Mouse (Mus musculus): ENCODE results near the gene Erlec1. TPM values are rescaled to one million over a fixed set of nuclear protein-coding genes. Genes with fewer than 3 reads are reported as not detected.

The Erlec1 gene
- polyA plus RNA-seq, 1 experiment from 2014 or later = 18.4 TPM

- Histone ChIP-seq H3K9me3 (replicated peaks; ENCODE audit: low read length) (no peaks in the 10 kb centered on the region), H3K27me3 (ENCODE audit: insufficient read depth, low read length) (no peaks in the 10 kb centered on the region), H3K9ac (ENCODE audit: low read depth, low read length) (peak overlapping the region; percentile 68; the same call in 1 of the 2 replicates), H3K36me3 (ENCODE audit: insufficient read depth, low read length) (no peaks in the 10 kb centered on the region), H3K4me1 (replicated peaks; ENCODE audit: insufficient read depth, low read length) (no peaks in the 10 kb centered on the region; the same call in 1 of the 2 replicates), H3K4me3 (replicated peaks; ENCODE audit: low read depth, low read length) (peak overlapping the region; percentile 50), H3K27ac (peak overlapping the region; percentile 19), H3K4me2 (ENCODE audit: low read length) (peak overlapping the region; percentile 63)
- DNase-seq (ENCODE audit: low spot score) = no peak
- 2% methylated on average over 2 of the region's 2 CpGs for WGBS
- no peak for TF ChIP-seq CTCF (IDR thresholded peaks at IDR 0.05; ENCODE audit: low read depth)
- peak; percentile 60 for ATAC-seq (replicated peaks; ENCODE audit: low FRiP score, low read depth)
Observed at GRCm38 (mm10) chr11:30986625-30987017, 32.5 kb upstream of the Erlec1 start.

- under 1% methylated on average over 22 of the region's 22 CpGs for whole genome bisulfite sequencing
Observed at GRCm38 (mm10) chr11:30985877-30986624, 31.9 kb upstream of the Erlec1 start, which contains the start of gene Chac2. Gene Chac2 (minus strand): TSS chr11:30986350.

DNA sequence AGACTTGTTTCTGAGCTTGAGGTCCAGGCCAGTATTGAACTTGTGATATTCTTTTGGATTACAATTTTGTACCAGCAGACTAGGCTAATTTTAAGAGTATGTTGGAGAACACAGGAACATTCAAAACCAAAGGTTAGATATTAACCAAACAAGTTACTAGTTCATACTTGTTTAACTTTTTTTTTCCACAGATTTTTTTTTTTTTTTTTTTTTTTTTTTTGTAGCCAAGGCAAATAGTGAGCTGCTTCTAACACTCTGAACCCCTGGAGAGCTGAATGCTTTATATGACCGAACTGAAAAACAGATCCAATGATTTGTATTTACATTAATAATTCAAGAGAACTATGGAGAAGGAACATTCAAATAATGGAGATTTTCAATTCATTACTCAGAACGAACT lies 31.1 kb upstream of the Erlec1 start:
- TF ChIP-seq CTCF (IDR thresholded peaks at IDR 0.05; ENCODE audit: low read depth) = no peak
- Histone ChIP-seq H3K36me3 (ENCODE audit: insufficient read depth, low read length) (no peaks in the 10 kb centered on the region), H3K4me2 (ENCODE audit: low read length) (peak overlapping the region; percentile 63; the same call in 1 of the 2 replicates), H3K9ac (ENCODE audit: low read depth, low read length) (no peak overlapping the region), H3K4me1 (replicated peaks; ENCODE audit: insufficient read depth, low read length) (no peaks in the 10 kb centered on the region; the same call in 1 of the 2 replicates), H3K27ac (no peak overlapping the region), H3K9me3 (replicated peaks; ENCODE audit: low read length) (no peaks in the 10 kb centered on the region), H3K4me3 (replicated peaks; ENCODE audit: low read depth, low read length) (peak overlapping the region; percentile 50), H3K27me3 (ENCODE audit: insufficient read depth, low read length) (no peaks in the 10 kb centered on the region)
- no peak for DNase-seq (ENCODE audit: low spot score)
- no peak for ATAC-seq (replicated peaks; ENCODE audit: low FRiP score, low read depth)
- WGBS = 58% methylated on average over 2 of the region's 2 CpGs

More at GRCm38 (mm10) chr11:30985877-30986624, 31.9 kb upstream of the Erlec1 start, which contains the start of gene Chac2:
- peak; percentile 98 for ATAC-seq (replicated peaks; ENCODE audit: low FRiP score, low read depth)
- H3K27ac ChIP-seq = peak within 1 kb of the TSS; percentile 78
- H3K27me3 ChIP-seq (ENCODE audit: insufficient read depth, low read length) = no peaks in the 10 kb centered on the region
- no peaks in the 10 kb centered on the region; the same call in 1 of the 2 replicates for H3K4me1 ChIP-seq (replicated peaks; ENCODE audit: insufficient read depth, low read length)
- TF ChIP-seq CTCF (IDR thresholded peaks at IDR 0.05; ENCODE audit: low read depth) = no peak
- no peaks in the 10 kb centered on the region for H3K9me3 ChIP-seq (replicated peaks; ENCODE audit: low read length)
- peak; percentile 94 for DNase-seq (ENCODE audit: low spot score)
- H3K36me3 ChIP-seq (ENCODE audit: insufficient read depth, low read length) = no peaks in the 10 kb centered on the region
- H3K4me2 ChIP-seq (ENCODE audit: low read length) = peak within 1 kb of the TSS; percentile 63
- H3K4me3 ChIP-seq (replicated peaks; ENCODE audit: low read depth, low read length) = peak within 1 kb of the TSS; percentile 50
- H3K9ac ChIP-seq (ENCODE audit: low read depth, low read length) = peak within 1 kb of the TSS; percentile 68

DNA sequence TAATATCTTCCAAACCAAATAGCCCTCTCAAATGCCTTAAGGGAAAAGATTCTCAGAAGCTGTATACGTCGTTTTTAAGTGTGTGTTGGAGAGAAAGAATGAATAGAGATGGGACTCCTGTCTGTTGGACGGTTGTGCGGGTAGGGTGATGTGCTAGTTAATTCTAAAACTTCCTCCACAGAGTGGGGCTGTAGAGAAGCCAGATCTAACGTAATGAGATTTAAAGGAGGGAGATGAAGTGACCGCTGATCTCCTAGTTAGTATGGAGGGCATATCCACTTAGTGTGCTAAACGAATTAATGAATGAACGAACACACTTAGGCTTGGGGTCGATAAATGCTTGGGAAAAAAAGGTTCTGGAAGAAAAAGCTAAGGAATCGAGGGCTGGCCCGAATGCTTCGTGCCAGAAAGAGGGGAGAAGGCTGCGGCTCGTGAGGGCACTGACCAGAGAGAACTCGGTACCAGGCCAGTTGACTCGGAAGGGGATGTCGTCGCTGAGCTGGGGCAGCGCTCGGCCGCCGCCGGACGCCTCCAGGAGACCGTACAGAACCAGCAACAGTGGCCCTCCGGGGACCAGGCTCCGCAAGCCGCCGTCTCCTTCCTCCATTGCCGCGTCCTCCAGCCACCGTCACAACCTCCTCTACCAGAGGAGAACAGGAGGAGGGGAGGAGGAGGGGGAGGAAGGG lies 523 bp downstream of the Erlec1 start:
- WGBS = under 1% methylated on average over 30 of the region's 32 CpGs

GRCm38 (mm10) chr11:30952829-30953228 lies 1.3 kb downstream of the Erlec1 start:
- DNase-seq (ENCODE audit: low spot score) = no peak
- no peak for ATAC-seq (replicated peaks; ENCODE audit: low FRiP score, low read depth)

More for the DNA sequence above, 523 bp downstream of the Erlec1 start:
- H3K27me3 ChIP-seq (ENCODE audit: insufficient read depth, low read length) = no peaks in the 10 kb centered on the region
- H3K9me3 ChIP-seq (replicated peaks; ENCODE audit: low read length) = peaks cover 3% of the 10 kb centered on the region; the same call in 1 of the 2 replicates
- H3K4me1 ChIP-seq (replicated peaks; ENCODE audit: insufficient read depth, low read length) = no peaks in the 10 kb centered on the region
- peak overlapping the region; percentile 82 for H3K4me3 ChIP-seq (replicated peaks; ENCODE audit: low read depth, low read length)
- ATAC-seq (replicated peaks; ENCODE audit: low FRiP score, low read depth) (peak; percentile 87), DNase-seq (ENCODE audit: low spot score) (peak; percentile 59)
- peak overlapping the region; percentile 80 for H3K9ac ChIP-seq (ENCODE audit: low read depth, low read length)
- peaks cover 4% of the 10 kb centered on the region; the same call in 1 of the 2 replicates for H3K36me3 ChIP-seq (ENCODE audit: insufficient read depth, low read length)
- H3K4me2 ChIP-seq (ENCODE audit: low read length) = peak overlapping the region; percentile 72
- peak overlapping the region; percentile 87 for H3K27ac ChIP-seq
- TF ChIP-seq CTCF (IDR thresholded peaks at IDR 0.05; ENCODE audit: low read depth) = no peak

DNA sequence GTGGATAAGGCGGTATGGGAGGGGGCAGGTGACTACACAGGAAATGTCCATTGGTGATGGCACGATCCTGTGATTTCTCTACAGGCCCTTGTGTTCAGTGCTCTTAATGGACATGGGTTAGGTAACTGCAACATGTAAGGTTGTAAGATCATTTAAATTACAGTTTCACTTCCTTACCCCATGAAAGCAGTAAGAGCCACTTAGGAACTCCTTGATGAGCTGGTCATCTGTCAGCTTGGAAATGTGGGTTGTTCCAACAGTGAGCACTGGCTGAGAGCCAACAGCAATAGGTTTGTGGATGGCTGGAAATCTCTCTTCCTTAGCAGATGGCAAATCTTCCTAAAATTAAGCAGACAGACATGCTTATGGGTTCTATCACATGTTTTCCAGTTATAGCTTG lies 10.6 kb downstream of the Erlec1 start:
- H3K27me3 ChIP-seq (ENCODE audit: insufficient read depth, low read length) = no peaks in the 10 kb centered on the region
- TF ChIP-seq CTCF (IDR thresholded peaks at IDR 0.05; ENCODE audit: low read depth) = no peak
- H3K9ac ChIP-seq (ENCODE audit: low read depth, low read length) = no peak overlapping the region
- H3K4me3 ChIP-seq (replicated peaks; ENCODE audit: low read depth, low read length) = no peak overlapping the region
- WGBS = 95% methylated on average over 2 of the region's 2 CpGs
- H3K9me3 ChIP-seq (replicated peaks; ENCODE audit: low read length) = no peaks in the 10 kb centered on the region
- no peak overlapping the region for H3K4me2 ChIP-seq (ENCODE audit: low read length)
- H3K4me1 ChIP-seq (replicated peaks; ENCODE audit: insufficient read depth, low read length) = no peaks in the 10 kb centered on the region
- H3K27ac ChIP-seq = no peak overlapping the region
- DNase-seq (ENCODE audit: low spot score) = no peak
- ATAC-seq (replicated peaks; ENCODE audit: low FRiP score, low read depth) = no peak
- H3K36me3 ChIP-seq (ENCODE audit: insufficient read depth, low read length) = peaks cover 55% of the 10 kb centered on the region

More at GRCm38 (mm10) chr11:30952829-30953228, 1.3 kb downstream of the Erlec1 start:
- Histone ChIP-seq H3K9me3 (replicated peaks; ENCODE audit: low read length) (peaks cover 3% of the 10 kb centered on the region; the same call in 1 of the 2 replicates), H3K9ac (ENCODE audit: low read depth, low read length) (peak overlapping the region; percentile 80; the same call in 1 of the 2 replicates), H3K4me3 (replicated peaks; ENCODE audit: low read depth, low read length) (peak overlapping the region; percentile 82; the same call in 1 of the 2 replicates), H3K27ac (no peak overlapping the region), H3K36me3 (ENCODE audit: insufficient read depth, low read length) (peaks cover 9% of the 10 kb centered on the region), H3K4me2 (ENCODE audit: low read length) (peak overlapping the region; percentile 72), H3K27me3 (ENCODE audit: insufficient read depth, low read length) (no peaks in the 10 kb centered on the region), H3K4me1 (replicated peaks; ENCODE audit: insufficient read depth, low read length) (no peaks in the 10 kb centered on the region)
- 68% methylated on average over 5 of the region's 5 CpGs for WGBS
- TF ChIP-seq CTCF (IDR thresholded peaks at IDR 0.05; ENCODE audit: low read depth) = no peak
